Mouse (Mus musculus): ENCODE measurements around the gene Tmtc3.

DNA sequence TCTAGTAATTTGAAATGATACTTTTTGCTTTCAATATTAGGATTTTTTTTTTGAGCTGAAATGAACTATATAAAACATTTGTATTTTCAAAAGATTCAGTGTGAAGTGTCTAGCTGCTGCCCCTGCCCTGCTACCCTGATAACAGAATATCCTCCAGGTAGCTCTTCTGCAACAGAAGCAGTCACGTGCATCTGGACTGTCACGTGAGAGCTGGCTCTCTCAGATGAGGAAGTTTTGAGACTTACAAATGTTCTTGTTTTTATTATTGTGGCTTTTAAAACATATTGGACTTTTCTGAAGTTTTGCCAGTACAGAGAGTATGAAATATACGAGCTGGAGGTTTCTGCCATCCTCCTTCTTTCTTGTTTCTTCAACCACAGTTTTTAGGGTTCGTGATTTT is 34.5 kb upstream of the Tmtc3 start:
- TF ChIP-seq CTCF (IDR thresholded peaks at IDR 0.05; ENCODE audit: insufficient read depth, low read length) (no peak), POLR2A (IDR thresholded peaks at IDR 0.05; ENCODE audit: borderline replicate concordance, extremely low read depth, low read depth, low read length) (no peak)
